8 mouse cellular contexts compared by ENCODE assay signal in the genomic region with DNA sequence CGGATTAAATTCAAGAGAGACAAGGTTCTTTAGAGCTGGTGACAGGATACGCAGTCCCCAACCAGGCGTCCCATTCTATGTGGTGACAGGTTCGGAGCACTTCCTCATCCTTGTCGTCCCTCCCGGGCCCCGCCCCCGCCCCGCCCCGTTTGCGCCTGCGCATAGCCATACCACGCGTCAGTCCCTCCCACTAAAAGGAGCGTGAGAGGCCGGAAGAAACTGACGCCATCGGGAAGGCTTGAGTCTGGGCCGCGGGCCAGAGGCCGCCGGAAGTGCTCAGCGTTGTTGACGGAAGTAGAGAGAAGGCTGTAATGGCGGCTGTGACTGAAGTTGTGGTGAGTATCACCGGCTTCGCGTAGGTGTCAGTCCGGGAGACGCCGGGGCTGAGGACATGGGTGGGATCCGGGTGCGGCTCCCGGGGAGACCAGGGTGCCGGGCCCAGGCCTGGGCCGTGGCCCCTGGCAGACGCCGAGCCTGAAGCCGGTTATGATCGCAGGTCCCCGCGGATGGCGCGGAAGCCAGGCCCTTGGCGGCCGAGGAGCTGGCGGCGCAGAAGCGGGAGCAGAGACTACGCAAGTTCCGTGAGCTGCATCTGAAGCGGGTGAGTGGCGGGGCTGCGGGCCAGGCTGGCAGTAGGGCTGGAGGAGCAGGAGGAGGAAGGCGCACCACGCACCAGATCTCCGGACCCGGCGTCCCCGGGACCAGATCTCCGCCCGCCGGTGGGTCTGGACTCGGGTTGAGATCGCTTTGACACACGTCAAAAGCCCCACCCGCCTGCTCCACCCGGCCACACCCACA. TPM values are rescaled to one million over a fixed set of nuclear protein-coding genes. Genes with fewer than 3 reads are reported as not detected.
DNase-seq lines count a peak whose midpoint lies in the region; ATAC-seq and TF ChIP-seq lines count a peak whose summit lies in the region.

A gene (plus strand): TSS at position 215 of the 798 bp plus-strand sequence.

- H3K4me3 ChIP-seq in ES-Bruce4 (ENCODE audit: low read depth, low read length): peak within 1 kb of the TSS; percentile 81
- H3K4me3 ChIP-seq in forebrain, embryonic 14.5 days (ENCODE audit: low read depth, low read length): peak within 1 kb of the TSS; percentile 97
- H3K4me3 ChIP-seq in neural tube, embryonic 15.5 days (replicated peaks): peak within 1 kb of the TSS; percentile 92

- peaks cover 33% of the 10 kb centered on the region for H3K36me3 ChIP-seq in ES-Bruce4 (ENCODE audit: control insufficient read depth, insufficient read depth, low read length, poor library complexity, severe bottlenecking)
- peaks cover 66% of the 10 kb centered on the region for H3K36me3 ChIP-seq in forebrain, embryonic 14.5 days (ENCODE audit: control insufficient read depth, insufficient read depth, low read length)
- peaks cover 60% of the 10 kb centered on the region for H3K36me3 ChIP-seq in neural tube, embryonic 15.5 days

- no peaks in the 10 kb centered on the region for H3K27me3 ChIP-seq in ES-Bruce4 (ENCODE audit: control insufficient read depth, insufficient read depth, low read length, poor library complexity, severe bottlenecking)
- no peaks in the 10 kb centered on the region for H3K27me3 ChIP-seq in forebrain, embryonic 14.5 days (replicated peaks; ENCODE audit: control insufficient read depth, insufficient read depth, low read length)
- no peaks in the 10 kb centered on the region for H3K27me3 ChIP-seq in neural tube, embryonic 15.5 days (replicated peaks)

- intact Hi-C loops in heart, postnatal 14 days (cut with DNase I): no loop called here

- no peak for TF ChIP-seq EP300 in ES-Bruce4 (IDR thresholded peaks at IDR 0.05; ENCODE audit: insufficient read depth, low read depth, low read length)

- peak within 1 kb of the TSS; percentile 92 for H3K4me2 ChIP-seq in forebrain, embryonic 14.5 days (ENCODE audit: low read length)
- H3K4me2 ChIP-seq in neural tube, embryonic 15.5 days: peak within 1 kb of the TSS; percentile 78

- TF ChIP-seq POLR2A in ES-Bruce4 (IDR thresholded peaks at IDR 0.05; ENCODE audit: insufficient read depth, low read length): peak; percentile 42

- WGBS in forebrain, embryonic 14.5 days: under 1% methylated on average over 68 of the region's 68 CpGs
- WGBS in neural tube, embryonic 15.5 days: under 1% methylated on average over 68 of the region's 68 CpGs

- no peaks in the 10 kb centered on the region for H3K9me3 ChIP-seq in ES-Bruce4 (replicated peaks; ENCODE audit: control insufficient read depth, insufficient read depth, low read length, poor library complexity, severe bottlenecking)
- no peaks in the 10 kb centered on the region for H3K9me3 ChIP-seq in forebrain, embryonic 14.5 days (replicated peaks; ENCODE audit: control insufficient read depth, low read length)
- no peaks in the 10 kb centered on the region for H3K9me3 ChIP-seq in neural tube, embryonic 15.5 days (replicated peaks)

- peak; percentile 99 for DNase-seq in forebrain, embryonic 14.5 days (ENCODE audit: low spot score)
- DNase-seq in heart, postnatal 14 days: peak; percentile 95 to 96
- DNase-seq in layer of hippocampus, adult 11-12 months (ENCODE audit: low spot score): peak; percentile 95
- peak; percentile 96 for DNase-seq in lung, adult 18-20 months
- peak; percentile 95 for DNase-seq in testis, postnatal 14 days (ENCODE audit: low spot score)

- H3K9ac ChIP-seq in ES-Bruce4 (ENCODE audit: low read depth, poor library complexity, severe bottlenecking): peak within 1 kb of the TSS; percentile 88
- H3K9ac ChIP-seq in forebrain, embryonic 14.5 days (ENCODE audit: low read length): peak within 1 kb of the TSS; percentile 79
- peak within 1 kb of the TSS; percentile 72 for H3K9ac ChIP-seq in neural tube, embryonic 15.5 days (replicated peaks)

- peak; percentile 87 for ATAC-seq in cerebellum, adult (ENCODE audit: insufficient number of reproducible peaks, low FRiP score, low TSS enrichment)
- peak; percentile 97 for ATAC-seq in forebrain, embryonic 14.5 days
- ATAC-seq in neural tube, embryonic 15.5 days (ENCODE audit: low FRiP score): peak; percentile 94

- H3K4me1 ChIP-seq in ES-Bruce4 (ENCODE audit: control insufficient read depth, insufficient read depth, low read length): no peaks in the 10 kb centered on the region
- peaks cover 10% of the 10 kb centered on the region for H3K4me1 ChIP-seq in forebrain, embryonic 14.5 days (ENCODE audit: control insufficient read depth, insufficient read depth, low read length)
- peaks cover 29% of the 10 kb centered on the region for H3K4me1 ChIP-seq in neural tube, embryonic 15.5 days

- no peak for TF ChIP-seq CTCF in ES-Bruce4 (IDR thresholded peaks at IDR 0.05; ENCODE audit: low read depth, low read length)

- H3K27ac ChIP-seq in ES-Bruce4 (ENCODE audit: insufficient read depth, low read length): no peak within 1 kb of the TSS
- peak within 1 kb of the TSS; percentile 76 for H3K27ac ChIP-seq in forebrain, embryonic 14.5 days (ENCODE audit: low read depth, low read length)
- peak within 1 kb of the TSS; percentile 85 for H3K27ac ChIP-seq in neural tube, embryonic 15.5 days (replicated peaks)

RNA-seq across cellular contexts. Expression of the gene that starts here (rescaled TPM):
- polyA plus RNA-seq in ES-Bruce4 (2011; ENCODE audit: insufficient read depth, insufficient read length, low read depth, missing spikeins): 52.6 and 53.3 TPM in 2 replicates
- polyA plus RNA-seq in forebrain, embryonic 14.5 days (2014; fragmentation: Nextera tagmentation; extraction: Ambion mirVana): 68.1 and 72.7 TPM in 2 replicates
- total RNA-seq in heart, postnatal 14 days (2021): 10 to 100 TPM; 45.1 to 48.7 TPM
- 55.7 and 62.0 TPM in 2 replicates for polyA plus RNA-seq in neural tube, embryonic 15.5 days (2015; fragmentation: Nextera tagmentation; extraction: Ambion mirVana)
